ENCODE assay signal across 7 mouse cellular contexts in the genomic region with DNA sequence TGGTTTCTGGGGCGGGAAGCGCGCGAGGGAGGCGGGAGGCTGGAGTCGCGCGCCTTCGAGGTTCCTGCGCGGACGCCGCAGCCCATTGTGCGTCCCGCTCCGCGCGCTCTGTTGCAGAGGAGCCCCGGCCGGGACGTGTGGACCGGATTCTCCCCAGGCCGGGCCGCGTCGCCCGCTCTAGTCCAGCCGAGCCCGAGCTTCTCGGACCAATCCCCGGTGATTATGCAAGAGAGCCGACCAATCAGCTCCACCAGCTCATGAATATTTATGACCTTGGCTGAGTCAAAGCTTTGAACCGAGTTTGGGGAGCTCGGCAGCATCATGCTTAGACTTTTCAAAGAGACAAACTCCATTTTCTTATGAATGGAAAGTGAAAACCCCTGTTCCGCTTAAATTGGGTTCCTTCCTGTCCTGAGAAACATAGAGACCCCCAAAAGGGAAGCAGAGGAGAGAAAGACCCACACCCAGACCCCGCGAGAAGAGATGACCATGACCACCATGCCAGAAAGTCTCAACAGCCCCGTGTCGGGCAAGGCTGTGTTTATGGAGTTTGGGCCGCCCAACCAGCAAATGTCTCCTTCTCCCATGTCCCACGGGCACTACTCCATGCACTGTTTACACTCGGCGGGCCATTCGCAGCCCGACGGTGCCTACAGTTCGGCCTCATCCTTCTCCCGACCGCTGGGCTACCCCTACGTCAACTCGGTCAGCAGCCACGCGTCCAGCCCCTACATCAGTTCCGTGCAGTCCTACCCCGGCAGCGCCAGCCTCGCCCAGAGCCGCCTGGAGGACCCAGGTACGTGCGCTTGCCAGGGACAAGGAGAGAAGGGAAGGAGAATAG. TPM values are rescaled to one million over a fixed set of nuclear protein-coding genes. Genes with fewer than 3 reads are reported as not detected.
DNase-seq lines count a peak whose midpoint lies in the region; ATAC-seq and TF ChIP-seq lines count a peak whose summit lies in the region.

No protein-coding gene starts in this region.

- H3K4me1 ChIP-seq in ES-Bruce4 (ENCODE audit: control insufficient read depth, insufficient read depth, low read length): no peaks in the 10 kb centered on the region
- H3K4me1 ChIP-seq in forebrain, embryonic 10.5 days: peaks cover 79% of the 10 kb centered on the region
- peaks cover 9% of the 10 kb centered on the region; the same call in 1 of the 2 replicates for H3K4me1 ChIP-seq in heart, postnatal 0 days (ENCODE audit: control insufficient read depth, insufficient read depth)

- DNase-seq in adrenal gland, adult 18-20 months (ENCODE audit: low spot score in 2 of 2): peak; percentile 66 to 77
- DNase-seq in forebrain, embryonic 10.5 days (ENCODE audit: extremely low spot score, low spot score): peak; percentile 88
- DNase-seq in heart, postnatal 0 days (ENCODE audit: low spot score): peak; percentile 69
- peak; percentile 78 to 86 for DNase-seq in kidney, postnatal 25 days
- DNase-seq in lung, postnatal 36 days: peak; percentile 71
- DNase-seq in right cerebral cortex, postnatal 25 days: peak; percentile 57

- WGBS in forebrain, embryonic 10.5 days: under 1% methylated on average over 60 of the region's 60 CpGs
- WGBS in heart, postnatal 0 days: under 1% methylated on average over 60 of the region's 60 CpGs

- H3K9me3 ChIP-seq in ES-Bruce4 (replicated peaks; ENCODE audit: control insufficient read depth, insufficient read depth, low read length, poor library complexity, severe bottlenecking): no peaks in the 10 kb centered on the region
- H3K9me3 ChIP-seq in forebrain, embryonic 10.5 days: no peaks in the 10 kb centered on the region
- no peaks in the 10 kb centered on the region for H3K9me3 ChIP-seq in heart, postnatal 0 days (replicated peaks; ENCODE audit: control insufficient read depth, low read length)

- H3K9ac ChIP-seq in ES-Bruce4 (ENCODE audit: low read depth, poor library complexity, severe bottlenecking): peak overlapping the region; percentile 42
- H3K9ac ChIP-seq in heart, postnatal 0 days (replicated peaks; ENCODE audit: low read depth, low read length): no peak overlapping the region

- no peak for TF ChIP-seq POLR2A in ES-Bruce4 (IDR thresholded peaks at IDR 0.05; ENCODE audit: insufficient read depth, low read length)

- peak overlapping the region; percentile 79 for H3K4me3 ChIP-seq in ES-Bruce4 (ENCODE audit: low read depth, low read length)
- H3K4me3 ChIP-seq in forebrain, embryonic 10.5 days: peak overlapping the region; percentile 60
- H3K4me3 ChIP-seq in heart, postnatal 0 days (ENCODE audit: low read depth, low read length): peak overlapping the region; percentile 54

- H3K4me2 ChIP-seq in heart, postnatal 0 days (ENCODE audit: low read depth, low read length): peak overlapping the region; percentile 76

- no peak for TF ChIP-seq EP300 in ES-Bruce4 (IDR thresholded peaks at IDR 0.05; ENCODE audit: insufficient read depth, low read depth, low read length)
- no peak for TF ChIP-seq EP300 in heart, postnatal 0 days (IDR thresholded peaks at IDR 0.05; ENCODE audit: low read depth)

- no peak for TF ChIP-seq CTCF in ES-Bruce4 (IDR thresholded peaks at IDR 0.05; ENCODE audit: low read depth, low read length)
- no peak for TF ChIP-seq CTCF in heart, postnatal 0 days (IDR thresholded peaks at IDR 0.05; ENCODE audit: low read depth)

- peaks cover 35% of the 10 kb centered on the region for H3K27me3 ChIP-seq in ES-Bruce4 (ENCODE audit: control insufficient read depth, insufficient read depth, low read length, poor library complexity, severe bottlenecking)
- peaks cover 100% of the 10 kb centered on the region for H3K27me3 ChIP-seq in forebrain, embryonic 10.5 days (ENCODE audit: poor library complexity, severe bottlenecking)
- H3K27me3 ChIP-seq in heart, postnatal 0 days (ENCODE audit: control insufficient read depth, insufficient read depth, low read length): peaks cover 99% of the 10 kb centered on the region

- H3K27ac ChIP-seq in ES-Bruce4 (ENCODE audit: insufficient read depth, low read length): no peak overlapping the region
- H3K27ac ChIP-seq in forebrain, embryonic 10.5 days: peak overlapping the region; percentile 83
- H3K27ac ChIP-seq in heart, postnatal 0 days (ENCODE audit: low read depth): no peak overlapping the region

- ATAC-seq in heart, postnatal 0 days (ENCODE audit: insufficient read depth, low read depth): peak; percentile 80

- no peaks in the 10 kb centered on the region for H3K36me3 ChIP-seq in ES-Bruce4 (ENCODE audit: control insufficient read depth, insufficient read depth, low read length, poor library complexity, severe bottlenecking)
- no peaks in the 10 kb centered on the region for H3K36me3 ChIP-seq in forebrain, embryonic 10.5 days (replicated peaks)
- no peaks in the 10 kb centered on the region for H3K36me3 ChIP-seq in heart, postnatal 0 days (replicated peaks; ENCODE audit: control insufficient read depth, insufficient read depth, low read length)

RNA-seq across cellular contexts. Expression of a gene that starts 1.8 kb away (rescaled TPM):
- not detected in 2 replicates for polyA plus RNA-seq in ES-Bruce4 (2011; ENCODE audit: insufficient read depth, insufficient read length, low read depth, missing spikeins)
- under 1 TPM; 0.17 to 0.29 TPM for total RNA-seq in adrenal gland, adult 18-20 months (2021)
- polyA plus RNA-seq in forebrain, embryonic 10.5 days (2016; fragmentation: Nextera tagmentation; extraction: Ambion mirVana): 32.5 and 32.9 TPM in 2 replicates
- not detected in 2 replicates for total RNA-seq in heart, postnatal 0 days (2014; rRNA removed; ENCODE audit: low replicate concordance)
- 0.05 TPM in 1 of 2 replicates, not detected in the other for polyA plus RNA-seq in heart, postnatal 0 days (2015; fragmentation: Nextera tagmentation; extraction: Ambion mirVana)

RNA-seq across cellular contexts. Expression of a gene that starts 16.8 kb away (rescaled TPM):
- polyA plus RNA-seq in ES-Bruce4 (2011; ENCODE audit: insufficient read depth, insufficient read length, low read depth, missing spikeins): not detected in 2 replicates
- total RNA-seq in adrenal gland, adult 18-20 months (2021): under 1 TPM; 0.50 to 0.54 TPM
- 15.5 and 17.8 TPM in 2 replicates for polyA plus RNA-seq in forebrain, embryonic 10.5 days (2016; fragmentation: Nextera tagmentation; extraction: Ambion mirVana)
- total RNA-seq in heart, postnatal 0 days (2014; rRNA removed; ENCODE audit: low replicate concordance): 1.1 TPM in 1 of 2 replicates, not detected in the other
- polyA plus RNA-seq in heart, postnatal 0 days (2015; fragmentation: Nextera tagmentation; extraction: Ambion mirVana): not detected in 2 replicates

Comparison
In these comparisons a context has a peak if more than half of its experiments do, and no peak if none do; other contexts are left out.
1. RNA of a gene that starts 1.8 kb away (polyA plus RNA-seq): 32.5 to 32.9 TPM in forebrain, embryonic 10.5 days; not detected in ES-Bruce4 and 0.05 TPM in heart, postnatal 0 days; every median in the first group is over 10 times any median in the second.
2. RNA of a gene that starts 16.8 kb away (polyA plus RNA-seq): 15.5 to 17.8 TPM in forebrain, embryonic 10.5 days; not detected in ES-Bruce4 and not detected in heart, postnatal 0 days; every median in the first group is over 10 times any median in the second.
3. Peak in every context shown above with its lines, with median percentiles within 50 percentile points of each other: H3K4me3 ChIP-seq and DNase-seq.